Mouse (Mus musculus) spleen, adult 2 months (tissue): ENCODE measurements at regions not wholly inside any gene's neighbourhood (a gene's known extent, or its start where the extent isn't known, plus 50 kb on each side); places are given as distances from the start of the nearest gene placed in this dataset.

ENCODE experiments used
- CTCF ChIP-seq: fragments of 200-500 bp; IDR thresholded peaks from 2 replicates; pipeline ENCODE4 v1.5.1; 2011; ENCODE audit warnings: mild to moderate bottlenecking, inconsistent platforms; ENCODE audit not compliant: insufficient read depth, insufficient read length, insufficient replicate concordance; ENCODE audit errors: extremely low read depth
- POLR2A ChIP-seq: fragments of 200-500 bp; IDR thresholded peaks from 2 replicates; pipeline ENCODE4 v1.6.1; 2011; ENCODE audit warnings: low read depth, low read length, inconsistent platforms

DNA sequence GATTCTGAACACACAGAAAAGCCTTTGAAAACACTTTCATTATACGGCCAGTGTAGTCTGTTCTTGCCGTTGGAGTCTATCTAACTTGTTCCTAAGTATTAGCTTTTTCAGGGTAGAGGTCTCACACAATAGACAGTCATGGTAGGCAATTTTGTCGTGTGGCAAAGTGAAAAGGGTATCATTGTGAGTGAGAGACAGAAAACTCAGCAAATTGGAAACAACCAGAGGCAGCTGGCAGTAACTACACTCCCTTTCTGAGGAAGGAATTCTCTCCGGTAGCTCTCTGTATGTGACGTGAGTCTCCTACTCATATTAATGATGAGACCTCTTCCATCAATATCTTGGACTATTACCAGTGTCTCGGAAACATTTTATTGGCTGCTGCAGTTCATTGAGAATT is 413.8 kb upstream of the Hnrnpa3 start:
- no peak for TF ChIP-seq CTCF
- no peak for TF ChIP-seq POLR2A
